ENCODE assay signal across 8 mouse cellular contexts in the genomic region with DNA sequence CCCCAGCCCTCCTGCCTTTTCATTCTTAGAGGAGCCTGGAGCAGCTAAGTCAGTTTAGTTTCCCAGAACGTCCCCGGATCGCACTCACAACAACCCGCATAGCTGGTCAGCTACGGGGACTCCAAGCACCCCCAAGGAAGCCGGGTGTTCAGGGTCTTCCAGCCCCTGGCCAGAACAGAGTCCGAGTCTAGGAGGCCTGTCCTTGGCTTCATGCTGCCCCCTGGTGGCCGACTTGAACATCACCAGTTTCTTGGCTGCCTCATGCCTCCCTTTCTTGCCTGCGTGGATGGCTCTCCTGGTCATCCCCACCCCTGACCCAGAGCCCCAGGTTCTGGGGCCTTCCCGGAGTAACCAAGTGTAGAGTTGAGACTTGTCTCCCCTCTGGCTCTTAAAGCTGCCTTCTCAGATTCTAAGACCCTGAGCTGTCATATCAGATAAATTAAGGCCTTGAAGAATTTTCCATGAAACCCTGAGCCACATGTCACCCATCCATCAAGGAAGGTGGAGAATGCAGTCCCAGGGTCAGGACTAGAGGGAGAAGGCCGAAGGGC. TPM values are rescaled to one million over a fixed set of nuclear protein-coding genes. Genes with fewer than 3 reads are reported as not detected.
DNase-seq lines count a peak whose midpoint lies in the region; ATAC-seq and TF ChIP-seq lines count a peak whose summit lies in the region.

No protein-coding gene starts in this region.

- intact Hi-C loops in heart, adult 2 months (cut with DNase I), result loop anchor here (5.0 to 10.0 kb wide), 2 partner anchors 167 to 569 kb away; no protein-coding TSS in a partner anchor

- WGBS in heart, adult 2 months, result 24% methylated on average over 11 of the region's 11 CpGs
- 27% methylated on average over 11 of the region's 11 CpGs for WGBS in kidney, embryonic 16.5 days
- WGBS in liver, embryonic 15.5 days (ENCODE audit: insufficient replicate concordance), result 22% methylated on average over 11 of the region's 11 CpGs

- 0 out of 2 replicates have a peak, but pooled peaks have one; percentile 67 for TF ChIP-seq EP300 in heart, adult 2 months (IDR thresholded peaks at IDR 0.05; ENCODE audit: insufficient read depth, low read depth, low read length)

- H3K27me3 ChIP-seq in heart, adult 2 months (ENCODE audit: control insufficient read depth, insufficient read depth, low read length), result 0 out of 2 replicates have a peak, but pooled peaks cover 2% of the 10 kb centered on the region
- H3K27me3 ChIP-seq in kidney, embryonic 16.5 days (ENCODE audit: insufficient read depth, low read length), result no peaks in the 10 kb centered on the region
- H3K27me3 ChIP-seq in liver, embryonic 15.5 days, result peaks cover 78% of the 10 kb centered on the region

- DNase-seq in 416B (ENCODE audit: low read depth) (peak; percentile 58), NIH3T3 (ENCODE audit: low read depth) (peak; percentile 75)
- DNase-seq in cerebellum, postnatal 4 days (ENCODE audit: low spot score in 2 of 2), result peak; percentile 78 to 85
- DNase-seq in heart, adult 2 months, result peak; percentile 80 to 90
- peak; percentile 78 for DNase-seq in ovary, postnatal 36 days (ENCODE audit: low spot score)
- DNase-seq in thymus, postnatal 10 days (ENCODE audit: low spot score in 2 of 2), result peak; percentile 46 to 81

- no peak overlapping the region for H3K4me2 ChIP-seq in kidney, embryonic 16.5 days (replicated peaks; ENCODE audit: low read depth, low read length)
- no peak overlapping the region for H3K4me2 ChIP-seq in liver, embryonic 15.5 days

- no peak for ATAC-seq in kidney, embryonic 16.5 days (ENCODE audit: low FRiP score, low TSS enrichment)
- ATAC-seq in liver, embryonic 15.5 days (ENCODE audit: insufficient read depth), result no peak

- no peak overlapping the region for H3K27ac ChIP-seq in heart, adult 2 months
- peak overlapping the region; percentile 49; the same call in 1 of the 2 replicates for H3K27ac ChIP-seq in kidney, embryonic 16.5 days (ENCODE audit: low read length)
- no peak overlapping the region; the same call in 1 of the 2 replicates for H3K27ac ChIP-seq in liver, embryonic 15.5 days (replicated peaks)

- H3K36me3 ChIP-seq in heart, adult 2 months (ENCODE audit: control insufficient read depth, insufficient read depth, low read length), result no peaks in the 10 kb centered on the region
- no peaks in the 10 kb centered on the region for H3K36me3 ChIP-seq in kidney, embryonic 16.5 days (ENCODE audit: insufficient read depth, low read length)
- no peaks in the 10 kb centered on the region for H3K36me3 ChIP-seq in liver, embryonic 15.5 days (replicated peaks)

- no peak overlapping the region for H3K9ac ChIP-seq in heart, adult 2 months (ENCODE audit: low read depth, low read length)
- no peak overlapping the region for H3K9ac ChIP-seq in kidney, embryonic 16.5 days (replicated peaks; ENCODE audit: low read length)
- H3K9ac ChIP-seq in liver, embryonic 15.5 days, result peak overlapping the region; percentile 25; the same call in 1 of the 2 replicates

- TF ChIP-seq POLR2A in heart, adult 2 months (IDR thresholded peaks at IDR 0.05; ENCODE audit: insufficient read depth, low read depth, low read length), result no peak

- no peak overlapping the region for H3K4me3 ChIP-seq in heart, adult 2 months
- no peak overlapping the region for H3K4me3 ChIP-seq in kidney, embryonic 16.5 days (ENCODE audit: low read length)
- no peak overlapping the region for H3K4me3 ChIP-seq in liver, embryonic 15.5 days (replicated peaks)

- H3K9me3 ChIP-seq in kidney, embryonic 16.5 days (ENCODE audit: low read length), result peaks cover 28% of the 10 kb centered on the region
- H3K9me3 ChIP-seq in liver, embryonic 15.5 days (replicated peaks), result peaks cover 17% of the 10 kb centered on the region; the same call in 1 of the 2 replicates

- H3K4me1 ChIP-seq in heart, adult 2 months (ENCODE audit: control insufficient read depth, insufficient read depth, low read length), result no peaks in the 10 kb centered on the region; the same call in 1 of the 2 replicates
- peaks cover 16% of the 10 kb centered on the region for H3K4me1 ChIP-seq in kidney, embryonic 16.5 days (ENCODE audit: insufficient read depth, low read length)
- peaks cover 48% of the 10 kb centered on the region for H3K4me1 ChIP-seq in liver, embryonic 15.5 days (replicated peaks)

- peak; percentile 99 for TF ChIP-seq CTCF in heart, adult 2 months (IDR thresholded peaks at IDR 0.05)

- no peaks in the 10 kb centered on the region for H3K79me2 ChIP-seq in heart, adult 2 months (replicated peaks; ENCODE audit: control insufficient read depth, insufficient read depth, low read length)

RNA-seq across cellular contexts. Expression of a gene that starts 3.1 kb away (rescaled TPM):
- total RNA-seq in heart, adult 2 months (2021), result 10 to 100 TPM; 33.9 to 42.4 TPM
- polyA plus RNA-seq in heart, adult 2 months (2012; rRNA removed), result 12.3 and 15.7 TPM in 2 replicates
- polyA plus RNA-seq in kidney, embryonic 16.5 days (2015; fragmentation: Nextera tagmentation; extraction: Ambion mirVana), result 675 and 814 TPM in 2 replicates
- polyA plus RNA-seq in liver, embryonic 15.5 days (2015; fragmentation: Nextera tagmentation; extraction: Ambion mirVana), result 182 and 216 TPM in 2 replicates

RNA-seq across cellular contexts. Expression of a gene that starts 9.6 kb away (rescaled TPM):
- under 1 TPM; 0.36 to 0.42 TPM for total RNA-seq in heart, adult 2 months (2021)
- polyA plus RNA-seq in heart, adult 2 months (2012; rRNA removed), result 2.3 and 2.5 TPM in 2 replicates
- 7.2 and 8.3 TPM in 2 replicates for polyA plus RNA-seq in kidney, embryonic 16.5 days (2015; fragmentation: Nextera tagmentation; extraction: Ambion mirVana)
- 12.9 and 16.3 TPM in 2 replicates for polyA plus RNA-seq in liver, embryonic 15.5 days (2015; fragmentation: Nextera tagmentation; extraction: Ambion mirVana)

RNA-seq across cellular contexts. Expression of a gene that starts 39.0 kb away (rescaled TPM):
- total RNA-seq in heart, adult 2 months (2021), result not detected
- polyA plus RNA-seq in heart, adult 2 months (2012; rRNA removed), result not detected in 2 replicates
- 9.1 and 10.4 TPM in 2 replicates for polyA plus RNA-seq in kidney, embryonic 16.5 days (2015; fragmentation: Nextera tagmentation; extraction: Ambion mirVana)
- 22.6 and 27.0 TPM in 2 replicates for polyA plus RNA-seq in liver, embryonic 15.5 days (2015; fragmentation: Nextera tagmentation; extraction: Ambion mirVana)

Comparison
In these comparisons a context has a peak if more than half of its experiments do, and no peak if none do; other contexts are left out.
1. RNA of a gene that starts 3.1 kb away (polyA plus RNA-seq): 675 to 814 TPM in kidney, embryonic 16.5 days and 182 to 216 TPM in liver, embryonic 15.5 days; 12.3 to 15.7 TPM in heart, adult 2 months; every median in the first group is over 10 times any median in the second.
2. Peak in every context shown above with its lines, with median percentiles within 50 percentile points of each other: DNase-seq.